Mouse (Mus musculus) fibroblast of lung, adult 2 months (primary cell): ENCODE data around the gene Lig4.

Experiments
- DNase-seq: peaks from one replicate; pipeline ENCODE4 v3.0.0-alpha.2; 2011; ENCODE audit warnings: low read depth

Lig4 gene

DNA sequence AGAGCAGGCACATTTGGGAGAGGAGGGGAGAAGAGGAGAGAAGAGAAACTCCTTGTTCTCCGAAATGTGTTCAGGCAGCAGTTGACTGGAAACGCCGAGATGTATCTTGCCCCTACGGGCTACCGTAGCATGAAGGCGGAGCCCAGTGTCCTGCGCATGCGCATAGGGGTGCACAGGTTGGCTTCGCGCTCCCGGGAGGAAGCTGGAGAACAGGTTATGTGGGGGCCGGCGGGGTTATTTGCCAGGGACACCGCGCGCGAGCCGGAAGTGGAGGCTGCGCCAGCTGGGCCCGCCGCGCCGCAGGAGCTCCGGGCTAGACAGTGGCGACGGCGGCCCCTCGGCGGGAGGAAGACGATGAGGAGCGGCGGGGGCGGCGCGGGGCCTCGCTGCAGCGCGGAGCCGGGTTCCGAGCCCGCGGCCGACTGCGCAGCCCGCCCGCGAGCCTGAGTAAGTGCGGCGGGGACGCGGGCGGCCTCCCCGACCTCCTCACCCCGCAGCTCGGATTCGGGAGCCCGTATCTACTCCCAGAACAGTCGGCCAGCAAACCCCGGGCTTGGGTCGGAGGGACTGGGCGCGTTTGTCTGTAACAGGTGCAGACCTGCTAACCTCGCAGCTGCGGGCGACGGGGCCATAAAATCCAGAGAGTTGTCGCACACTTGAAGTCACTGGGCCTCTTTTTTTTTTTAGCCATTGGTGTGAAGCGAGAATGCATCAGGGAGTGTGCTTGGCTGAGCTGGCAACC lies at the start of gene Lig4, which contains the start of gene Abhd13:
Gene Lig4 (minus strand): TSS at position 114 of the 742 bp plus-strand sequence.
Gene Abhd13 (plus strand): TSS at position 135 of the 742 bp plus-strand sequence.
- DNase-seq: peak; percentile 92

DNA sequence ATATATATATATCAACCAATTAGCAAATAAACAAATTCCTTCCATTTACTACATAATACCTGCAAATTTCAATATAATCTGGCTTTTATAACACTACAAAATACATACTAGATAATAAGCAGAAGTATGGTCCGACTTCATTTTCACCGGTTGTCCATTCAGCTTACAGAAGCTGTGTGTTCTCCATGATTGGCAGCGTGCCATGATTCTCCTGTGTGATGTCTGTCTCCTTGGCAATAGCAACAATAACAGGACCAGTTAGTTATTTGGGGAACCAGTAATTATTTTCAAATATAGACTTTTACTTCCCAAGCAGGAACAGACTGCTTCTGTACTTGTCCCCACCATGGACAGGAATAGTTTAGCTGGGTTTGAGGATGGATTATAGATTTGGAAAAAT lies 39.7 kb upstream of the Lig4 start:
- no peak for DNase-seq

DNA sequence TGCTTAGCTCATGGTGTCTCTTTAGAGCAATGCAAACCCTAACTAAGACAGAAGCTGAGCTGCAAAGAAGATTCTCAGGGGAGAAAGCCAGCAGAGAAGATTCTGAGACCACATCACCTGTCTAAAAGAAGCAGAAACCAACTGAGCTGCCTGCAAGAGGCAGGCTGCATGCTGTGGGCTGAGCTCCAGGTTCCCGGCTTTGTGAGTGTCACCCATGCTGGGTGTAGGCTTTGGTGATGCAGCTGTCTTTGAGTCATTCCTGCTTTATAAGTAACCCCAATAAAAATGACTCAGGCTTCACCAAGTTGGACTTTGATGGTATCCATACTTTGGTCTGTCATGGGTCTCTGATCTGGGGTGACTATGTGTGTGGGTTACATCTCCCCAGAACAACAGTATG lies 38.8 kb upstream of the Lig4 start:
- no peak for DNase-seq

DNA sequence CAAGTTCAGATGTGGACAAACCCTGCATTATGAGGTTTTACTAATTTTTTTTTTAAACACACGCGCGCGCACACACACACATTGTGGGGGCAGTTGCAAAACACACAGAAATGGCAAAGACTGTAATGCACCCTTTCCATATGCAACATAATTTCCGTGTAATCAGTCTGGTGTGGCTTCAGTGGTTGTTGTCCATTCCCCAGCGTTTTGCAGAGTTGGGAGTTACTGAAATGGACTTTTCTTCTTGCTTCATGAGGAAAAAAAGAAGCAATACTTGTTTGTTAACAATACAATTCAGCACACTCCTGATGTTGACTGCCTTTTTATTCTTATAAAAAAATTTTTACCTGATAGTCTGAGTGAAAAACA lies 30.2 kb upstream of the Lig4 start:
- DNase-seq: no peak

DNA sequence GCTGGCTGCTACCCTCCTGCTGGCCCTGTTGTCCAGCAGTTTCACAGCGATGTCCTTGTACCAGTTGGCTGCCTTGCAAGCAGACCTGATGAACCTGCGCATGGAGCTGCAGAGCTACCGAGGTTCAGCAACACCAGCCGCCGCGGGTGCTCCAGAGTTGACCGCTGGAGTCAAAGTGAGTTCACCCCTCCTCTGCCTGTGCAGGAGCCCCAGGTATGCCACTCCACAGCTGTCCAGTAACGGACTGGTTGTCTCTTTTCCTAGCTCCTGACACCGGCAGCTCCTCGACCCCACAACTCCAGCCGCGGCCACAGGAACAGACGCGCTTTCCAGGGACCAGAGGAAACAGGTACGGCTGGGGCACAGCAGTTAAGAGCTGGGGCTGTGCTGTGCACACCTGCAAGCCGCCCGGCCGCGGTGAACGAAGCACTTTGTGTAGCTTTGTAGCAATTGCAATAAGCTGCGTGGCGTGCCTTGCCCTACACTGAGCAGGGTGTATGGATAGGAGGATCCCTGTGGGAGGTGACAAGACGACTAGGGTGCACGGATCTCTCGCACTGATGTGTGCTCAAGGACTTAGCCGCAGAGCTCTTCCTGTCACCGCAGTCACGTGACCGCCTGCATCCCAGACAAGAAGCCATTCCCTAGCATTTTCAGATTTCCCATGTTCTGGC lies 29.6 kb upstream of the Lig4 start:
- no peak for DNase-seq

DNA sequence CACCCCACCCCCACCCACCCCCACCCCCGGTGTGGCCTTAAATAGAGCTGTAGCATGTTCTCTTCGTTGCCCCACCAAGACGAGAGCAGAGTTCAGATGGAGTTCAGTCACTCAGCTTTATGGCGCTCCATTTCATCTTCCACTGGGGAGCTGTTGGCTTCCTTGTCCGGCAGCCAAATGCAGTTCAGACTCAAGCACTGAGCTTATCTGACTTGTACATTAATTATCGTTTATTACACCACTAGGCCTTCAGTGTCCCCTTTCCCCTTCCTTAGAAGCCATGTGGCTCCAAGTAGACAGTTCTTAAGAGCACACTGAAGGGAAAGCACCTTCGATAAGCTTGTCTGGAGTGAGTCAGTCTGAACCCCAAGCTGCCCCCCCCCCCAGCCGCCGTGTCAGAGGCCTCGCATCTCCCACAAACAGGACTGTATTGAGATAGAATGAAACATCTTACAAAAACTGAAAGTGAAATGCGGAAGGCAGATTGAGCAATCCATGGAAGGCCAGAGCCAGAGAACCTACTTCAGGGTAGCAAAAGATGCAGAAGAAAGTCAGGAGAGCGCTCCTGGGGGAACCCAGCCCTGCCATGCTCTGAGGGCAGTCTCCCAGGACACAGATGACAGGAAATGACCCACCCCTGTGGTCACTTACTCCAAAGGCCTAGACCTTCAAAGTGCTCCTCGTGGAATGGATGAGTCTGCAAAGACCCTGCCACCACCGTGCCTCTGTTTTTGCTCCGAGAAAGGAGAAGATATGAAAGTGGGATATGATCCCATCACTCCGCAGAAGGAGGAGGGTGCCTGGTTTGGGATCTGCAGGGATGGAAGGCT lies 28.9 kb upstream of the Lig4 start, which contains the start of gene Tnfsf13b:
Gene Tnfsf13b (plus strand): TSS at position 312 of the 830 bp plus-strand sequence.
- no peak for DNase-seq

- no peak for DNase-seq
Observed at GRCm38 (mm10) chr8:10004115-10004514, 26.6 kb upstream of the Lig4 start.

- no peak for DNase-seq
Observed at GRCm38 (mm10) chr8:9980188-9980587, 2.7 kb upstream of the Lig4 start.

- no peak for DNase-seq
Observed at GRCm38 (mm10) chr8:9979746-9980145, 2.3 kb upstream of the Lig4 start.

GRCm38 (mm10) chr8:9978475-9979230 lies 1.2 kb upstream of the Lig4 start:
- DNase-seq: no peak

- DNase-seq: no peak
Observed at GRCm38 (mm10) chr8:9977016-9977415, 470 bp downstream of the Lig4 start.

GRCm38 (mm10) chr8:9975898-9976611 lies 1.4 kb downstream of the Lig4 start:
- peak; percentile 93 for DNase-seq

GRCm38 (mm10) chr8:9975276-9975675 lies 2.2 kb downstream of the Lig4 start:
- no peak for DNase-seq

GRCm38 (mm10) chr8:9971866-9972265 lies 5.6 kb downstream of the Lig4 start:
- no peak for DNase-seq

DNA sequence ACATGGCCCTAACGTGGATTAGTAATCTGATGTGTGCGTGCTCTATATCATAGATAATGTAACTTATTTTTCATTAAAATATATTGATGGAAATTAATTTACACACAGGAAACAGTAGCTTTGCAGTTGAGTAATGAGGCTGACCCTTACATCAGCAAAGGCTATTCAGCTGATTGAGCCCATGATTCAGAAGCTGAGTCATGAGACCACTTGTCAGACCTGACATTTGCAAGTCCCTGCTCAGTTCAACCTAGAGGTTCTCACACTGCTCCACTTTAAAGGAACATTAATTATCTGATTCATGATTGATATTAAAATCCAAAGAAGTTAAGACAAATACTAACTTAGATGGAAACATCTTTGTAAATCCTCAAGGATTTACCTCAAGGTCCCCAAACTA lies 17.6 kb downstream of the Lig4 start:
- no peak for DNase-seq

DNA sequence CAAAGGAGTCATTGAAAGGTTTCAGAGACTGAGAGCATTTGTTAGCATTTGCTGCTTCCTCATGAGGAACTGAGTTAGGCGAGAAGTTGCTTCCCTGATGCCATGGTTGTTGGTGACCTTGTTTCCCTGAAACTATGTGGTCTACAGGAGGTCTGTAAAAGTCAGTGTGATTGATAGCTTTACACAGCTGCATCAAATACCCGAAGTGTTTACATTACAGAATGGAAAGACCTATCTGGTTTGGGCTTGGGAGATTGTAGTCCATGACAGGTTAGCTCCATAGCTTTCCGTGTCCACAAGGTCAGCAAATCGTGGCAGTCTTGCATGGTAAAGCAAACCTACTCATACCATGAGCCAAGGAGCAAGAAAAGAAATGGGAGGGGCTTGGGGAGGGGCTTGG lies 19.1 kb downstream of the Lig4 start:
- DNase-seq: no peak

DNA sequence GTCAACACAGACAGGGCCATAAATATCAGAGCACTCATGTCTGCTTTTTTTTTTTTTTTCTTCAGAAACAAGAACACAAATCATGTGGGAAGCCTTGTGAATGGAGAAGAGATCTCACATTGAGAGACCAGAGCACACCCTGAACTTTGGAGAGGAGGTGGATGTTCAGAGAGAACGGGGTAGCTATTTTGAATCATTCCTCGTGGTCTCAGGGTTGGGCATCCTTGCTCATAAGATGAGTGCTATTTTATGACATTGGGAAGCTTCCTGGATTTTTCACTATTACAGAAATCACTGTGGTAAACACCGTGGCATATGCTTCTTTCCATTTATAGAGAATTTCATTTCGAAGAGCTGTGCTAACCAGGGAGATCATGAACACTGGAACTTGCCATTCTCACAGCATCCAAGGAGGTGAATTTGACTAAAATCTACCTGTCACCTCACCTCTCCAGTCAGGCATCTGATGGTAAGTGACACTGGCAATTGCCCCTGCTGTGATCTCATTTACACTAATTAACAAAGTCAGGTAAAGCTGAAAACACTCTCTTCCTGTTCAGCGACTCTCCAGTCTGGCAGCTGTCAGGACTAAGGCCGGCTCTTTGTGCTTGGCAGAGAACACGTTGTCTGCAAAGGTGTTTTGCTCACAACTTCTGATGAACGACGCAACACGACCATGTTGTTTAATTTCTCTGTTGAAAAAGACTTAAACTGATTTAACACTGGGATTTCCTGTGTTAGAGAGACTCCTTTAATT lies 28.2 kb downstream of the Lig4 start:
- DNase-seq: no peak

DNA sequence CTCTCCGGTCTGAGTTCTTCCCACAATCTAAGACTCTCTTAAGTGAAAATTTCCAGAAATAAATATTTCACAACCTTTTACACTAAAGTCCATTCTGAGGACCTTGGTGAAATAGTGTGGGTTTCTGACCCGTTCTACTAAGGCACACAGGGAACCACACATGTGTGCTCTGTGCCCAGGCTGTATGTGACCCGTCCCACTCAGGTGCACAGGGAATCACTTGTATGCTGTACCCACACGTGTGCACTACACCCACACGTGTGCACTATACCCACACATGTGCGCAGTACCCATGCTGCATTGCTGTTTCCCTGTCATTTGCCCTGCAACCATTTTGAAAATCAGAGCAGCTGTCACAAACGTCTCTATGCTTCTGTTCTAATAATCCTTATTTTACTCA lies 41.9 kb downstream of the Lig4 start:
- no peak for DNase-seq

GRCm38 (mm10) chr8:9934891-9935565 lies 42.5 kb downstream of the Lig4 start:
- DNase-seq: no peak

DNA sequence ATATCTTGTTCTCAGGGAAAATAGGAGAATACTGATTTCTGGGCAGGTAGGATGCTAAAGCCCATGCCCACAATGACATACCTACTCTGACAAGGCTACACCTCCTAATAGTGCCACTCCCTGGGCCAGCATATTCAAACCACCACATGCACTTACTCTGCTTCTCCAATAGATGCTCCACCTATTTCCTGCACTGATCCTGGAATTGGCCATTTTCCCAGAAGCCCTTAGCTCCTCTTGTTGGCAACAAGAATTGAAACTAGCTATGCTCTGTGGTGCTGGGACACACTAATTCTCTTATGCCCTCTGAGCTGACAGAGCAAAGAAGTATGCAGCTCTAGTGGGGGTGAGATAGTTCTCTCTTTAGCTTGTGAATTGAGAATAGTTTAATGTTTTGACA lies 44.8 kb downstream of the Lig4 start:
- no peak for DNase-seq
